Mouse (Mus musculus) brain, embryonic 14.5 days (tissue): ENCODE data around the gene Actn2.

Experiments used
- CTCF ChIP-seq: fragments of 200-500 bp; IDR thresholded peaks from 2 replicates; pipeline ENCODE4 v1.5.1; 2012; ENCODE audit warnings: inconsistent platforms, mild to moderate bottlenecking, moderate library complexity, borderline replicate concordance; ENCODE audit not compliant: insufficient read depth, insufficient read length; ENCODE audit errors: extremely low read depth
- POLR2A ChIP-seq: fragments of 200-500 bp; IDR thresholded peaks from 2 replicates; pipeline ENCODE4 v1.6.1; 2012; ENCODE audit warnings: mild to moderate bottlenecking, inconsistent platforms, borderline replicate concordance; ENCODE audit not compliant: poor library complexity, insufficient read depth, insufficient read length, severe bottlenecking; ENCODE audit errors: extremely low read depth

- TF ChIP-seq CTCF (no peak), POLR2A (no peak)
These were observed 2.8 kb downstream of the Actn2 start for GRCm38 (mm10) chr13:12337752-12338151.
